Mouse (Mus musculus) heart, postnatal 10 days (tissue): ENCODE measurements around the gene Clec1b. TPM values are rescaled to one million over a fixed set of nuclear protein-coding genes. Genes with fewer than 3 reads are reported as not detected.
A peak's percentile ranks its signal among the peaks of the same experiment; 100 is the strongest.

Source experiments
- DNase-seq, 2 experiments: peaks; one replicate each; pipeline ENCODE4 v3.0.0; 2021
- intact Hi-C: fragments of 180-260 bp; cut with DNase I; formaldehyde crosslinking; loops from one replicate; pipeline ENCODE4 v1.15.1; 2025
- total RNA-seq, 2 experiments: library from RNA; stranded (reverse); gene quantifications; 2 replicates each; pipeline ENCODE4 v1.2.3; 2021

Clec1b gene
- total RNA-seq, 2 experiments from 2014 or later, result 0.97 to 1.4 TPM

DNA sequence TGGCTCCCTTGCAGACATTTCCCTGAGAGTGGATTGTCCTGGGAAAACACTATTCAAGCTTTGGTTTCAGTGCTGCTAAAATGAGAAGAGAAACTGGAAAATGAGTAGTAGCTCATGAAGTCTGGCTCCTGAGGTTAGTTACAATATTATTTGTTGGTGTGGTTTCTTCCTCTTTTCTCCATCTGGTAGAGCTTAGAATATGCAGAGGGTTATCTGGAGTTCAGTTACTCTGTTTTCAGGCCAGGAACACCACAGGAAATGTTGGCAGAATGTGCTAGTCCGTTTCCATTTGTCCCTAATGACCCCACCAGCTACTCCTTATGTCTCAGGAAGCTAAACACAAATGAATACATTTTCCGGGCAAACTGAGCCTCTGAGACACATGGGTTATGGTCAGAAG, 10.2 kb downstream of the Clec1b start:
- intact Hi-C loops, result no loop called here
- DNase-seq, result peak; percentile 32 to 35

DNA sequence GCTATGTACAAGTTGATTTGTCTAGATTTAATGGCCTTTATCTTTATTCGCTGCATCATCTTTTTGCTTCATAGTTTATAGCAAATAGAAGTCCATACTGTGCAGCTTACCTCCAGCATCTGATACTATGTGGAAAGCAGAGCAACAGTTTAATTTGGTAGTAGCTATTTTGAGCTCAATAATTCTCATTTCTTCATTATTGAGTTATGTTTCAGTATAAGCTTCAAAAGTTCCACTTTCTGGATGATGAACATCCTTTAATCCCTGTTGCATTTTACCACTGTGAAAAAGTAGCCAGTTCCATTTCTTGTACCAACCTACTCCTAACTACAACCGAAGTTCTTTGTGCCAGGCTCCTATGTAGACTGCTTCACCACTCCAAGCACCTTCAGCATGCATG, 11.5 kb downstream of the Clec1b start, which contains the start of gene Clec9a:
Gene Clec9a, plus strand, starts transcription at position 301 of the 400 bp plus-strand sequence.
- DNase-seq, result no peak
- intact Hi-C loops, result no loop called here

DNA sequence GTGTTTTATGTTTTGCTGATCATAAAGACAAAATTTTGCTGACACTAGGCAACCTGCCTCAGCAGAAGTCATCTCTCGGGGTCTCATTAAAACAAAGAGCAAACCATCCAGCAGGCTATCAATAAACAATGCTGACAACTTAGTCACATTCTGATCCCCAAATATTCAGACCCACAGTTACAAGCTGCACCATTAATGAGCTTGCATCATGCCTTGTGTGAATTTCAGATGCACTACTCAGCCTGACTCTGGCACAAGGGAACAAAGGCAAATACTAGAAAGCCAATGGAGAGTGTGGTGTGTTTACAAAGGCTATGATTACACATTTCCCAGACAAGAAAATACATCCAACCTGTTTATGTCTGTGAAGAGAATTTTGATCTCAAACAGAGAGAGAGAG, 17.1 kb downstream of the Clec1b start:
- intact Hi-C loops, result no loop called here
- no peak for DNase-seq

DNA sequence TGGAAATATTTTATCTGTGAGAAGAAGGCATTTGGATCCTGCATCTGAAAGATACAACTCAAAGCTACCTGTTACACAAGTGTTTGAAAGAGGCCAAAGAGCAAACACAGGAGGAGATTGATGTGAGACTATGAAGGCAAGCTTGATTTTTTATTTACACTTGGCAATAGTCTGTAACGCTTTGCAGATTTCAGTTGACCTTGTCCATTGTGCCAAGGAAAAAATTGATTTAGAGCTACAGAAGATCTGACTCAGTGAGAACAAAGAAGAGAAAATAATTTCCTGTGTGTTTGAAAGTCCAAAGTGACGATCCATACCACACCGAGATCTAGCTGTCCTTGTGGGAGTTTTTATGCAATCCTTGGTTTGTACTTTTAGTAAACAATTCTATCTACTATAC, 25.2 kb downstream of the Clec1b start:
- DNase-seq, result no peak
- intact Hi-C loops, result no loop called here

DNA sequence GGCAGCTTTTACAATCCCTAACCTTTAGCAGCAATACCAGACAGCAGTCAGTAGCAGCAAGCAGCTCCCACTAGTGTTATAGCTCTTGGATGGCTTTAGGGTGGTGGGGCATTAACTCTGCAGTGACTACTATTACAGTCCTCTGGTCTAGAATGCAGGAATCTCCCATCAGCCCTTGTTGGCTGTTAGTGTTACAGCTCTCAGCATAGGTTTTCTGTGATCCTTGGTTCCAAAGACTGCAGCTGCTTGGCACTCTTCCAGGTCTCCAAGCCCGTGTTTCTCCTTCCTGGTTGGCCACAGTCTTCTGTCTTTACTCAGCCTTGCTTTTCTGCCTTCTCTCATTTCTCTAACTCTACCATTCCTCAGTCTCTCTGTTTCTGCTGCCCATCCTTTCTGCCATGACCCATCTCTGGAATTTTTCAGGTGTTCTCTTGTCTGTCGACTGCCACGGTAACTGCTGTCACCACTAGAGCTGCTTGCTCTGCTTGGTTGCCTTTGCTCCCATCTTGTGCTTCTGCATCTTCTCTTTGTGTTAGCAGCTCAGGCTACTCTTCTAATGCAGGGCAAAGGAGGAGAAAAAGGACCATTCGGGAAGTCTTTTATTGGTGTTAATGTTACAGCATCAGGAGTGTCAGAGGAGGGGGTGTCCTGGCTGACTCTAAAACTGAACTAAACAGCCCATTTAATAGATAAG, 26.1 kb downstream of the Clec1b start:
- intact Hi-C loops, result no loop called here
- peak; percentile 32 to 52 for DNase-seq

DNA sequence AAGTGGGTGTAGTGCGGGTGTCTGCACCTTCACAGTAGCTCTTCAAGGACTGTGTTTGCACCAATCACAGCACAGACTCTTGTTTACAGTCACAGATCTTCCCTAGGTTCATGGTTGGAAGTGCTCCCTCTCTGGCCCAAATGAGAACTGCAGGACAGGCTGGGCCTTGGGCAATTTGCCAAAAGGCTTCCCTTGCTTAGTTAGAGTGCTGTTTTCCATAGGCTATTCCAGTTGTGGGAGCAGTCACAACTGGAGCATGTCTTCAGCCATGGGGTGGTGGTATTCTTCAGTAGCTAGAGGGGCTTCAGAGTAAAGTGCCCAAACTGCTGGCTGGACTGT, 26.6 kb downstream of the Clec1b start:
- intact Hi-C loops, result no loop called here
- peak; percentile 88 to 92 for DNase-seq

DNA sequence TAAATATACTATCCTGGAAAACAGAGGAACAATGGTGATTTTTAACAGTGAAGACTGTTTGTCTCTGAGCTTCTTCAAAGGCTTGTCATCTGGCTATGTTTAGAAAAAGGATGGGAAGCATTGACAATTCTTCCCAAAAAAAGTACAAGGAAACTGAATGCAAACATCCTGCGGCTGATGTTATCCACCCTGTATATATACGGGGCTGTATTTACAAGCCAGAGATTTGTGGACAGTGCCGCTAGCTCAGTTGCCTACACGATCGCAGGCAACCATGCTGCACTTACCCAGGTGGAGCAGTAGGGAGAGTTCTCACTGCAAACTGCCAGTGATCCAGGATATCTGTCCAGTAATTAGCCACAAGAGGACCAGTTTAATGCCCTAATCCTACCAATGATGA, 28.1 kb downstream of the Clec1b start:
- DNase-seq, result no peak

DNA sequence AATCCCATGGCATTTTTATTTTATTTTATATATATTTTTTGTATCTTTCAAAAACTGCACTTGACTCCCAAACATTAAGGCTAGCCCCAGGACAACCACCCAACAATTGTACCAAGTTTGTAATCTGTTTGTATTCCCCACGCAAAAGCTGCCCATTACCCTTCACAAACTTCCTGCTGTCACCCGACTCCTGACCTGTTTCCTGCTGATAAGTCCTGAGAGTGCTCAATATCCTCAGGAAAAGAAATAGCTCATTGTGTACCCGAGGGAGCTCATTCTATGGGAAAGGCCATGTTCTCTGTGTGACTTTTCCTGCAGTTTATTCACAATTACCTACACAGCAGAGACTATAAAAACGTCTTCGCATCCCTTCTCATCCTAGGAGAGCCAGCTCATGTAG, 28.7 kb downstream of the Clec1b start:
- intact Hi-C loops, result loop anchor here (2.0 kb wide), 1 partner anchor 23 kb away; no protein-coding TSS in a partner anchor
- DNase-seq, result peak; percentile 50 to 63

More for the DNA sequence above, 28.1 kb downstream of the Clec1b start:
- intact Hi-C loops, result no loop called here

DNA sequence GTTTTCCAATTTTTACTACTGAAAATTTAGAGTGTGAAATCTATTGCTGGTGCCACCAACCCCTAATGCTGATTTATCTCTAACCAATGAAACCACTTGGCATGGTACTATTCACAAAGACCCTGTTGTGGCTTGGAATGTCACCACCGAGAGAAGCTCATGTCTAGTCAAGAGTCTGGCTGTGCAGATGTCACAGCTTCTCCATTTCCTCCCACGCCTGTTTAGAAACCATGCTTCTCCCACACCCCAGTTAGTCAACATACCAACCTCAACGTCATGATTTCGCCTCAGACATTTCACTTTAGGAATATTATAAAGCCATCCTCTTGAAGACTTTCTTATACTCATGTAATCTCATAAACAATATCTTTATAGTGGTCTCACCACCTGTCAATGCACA, 30.2 kb downstream of the Clec1b start:
- intact Hi-C loops, result loop anchor here (2.0 kb wide), 1 partner anchor 22 kb away; no protein-coding TSS in a partner anchor
- DNase-seq, result no peak

DNA sequence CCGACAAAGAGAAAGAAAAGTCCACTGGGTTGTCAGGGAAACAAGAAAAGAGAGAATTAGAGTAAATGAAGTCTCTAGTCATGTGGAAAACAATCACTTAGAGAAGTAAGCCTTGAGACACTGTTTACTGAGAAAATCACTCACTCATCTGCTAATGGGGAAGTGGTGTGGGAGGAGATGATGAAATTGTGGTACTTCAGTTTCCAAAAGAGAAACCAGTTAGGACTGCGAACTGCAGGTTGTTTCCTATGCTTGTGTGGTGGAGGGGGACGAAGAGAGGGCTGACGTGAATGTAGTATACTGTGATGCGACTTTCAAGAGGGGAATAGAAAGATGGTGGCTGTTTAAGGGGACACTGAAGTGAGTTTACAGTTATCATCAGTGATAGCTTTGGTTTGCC, 37.1 kb downstream of the Clec1b start:
- no peak for DNase-seq
- intact Hi-C loops, result no loop called here

DNA sequence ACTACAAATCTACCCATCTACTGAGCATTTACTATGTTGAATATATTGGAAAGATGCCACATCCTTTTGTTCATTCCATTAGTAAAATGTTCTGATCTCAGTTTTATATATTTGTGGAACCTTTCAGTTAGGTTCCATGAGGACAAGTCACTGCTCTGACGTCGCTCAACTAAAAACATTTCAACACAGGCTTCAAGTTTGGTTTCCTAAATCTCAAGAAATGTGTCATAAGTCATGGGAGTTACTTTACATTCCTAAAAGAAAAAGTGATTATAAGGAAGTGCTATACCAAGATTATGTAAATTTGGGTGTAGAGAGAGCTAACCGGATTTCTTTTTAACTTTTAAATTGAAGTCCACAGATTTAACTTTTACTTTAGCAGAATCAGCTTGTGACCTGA, 38.9 kb downstream of the Clec1b start:
- intact Hi-C loops, result no loop called here
- DNase-seq, result no peak

DNA sequence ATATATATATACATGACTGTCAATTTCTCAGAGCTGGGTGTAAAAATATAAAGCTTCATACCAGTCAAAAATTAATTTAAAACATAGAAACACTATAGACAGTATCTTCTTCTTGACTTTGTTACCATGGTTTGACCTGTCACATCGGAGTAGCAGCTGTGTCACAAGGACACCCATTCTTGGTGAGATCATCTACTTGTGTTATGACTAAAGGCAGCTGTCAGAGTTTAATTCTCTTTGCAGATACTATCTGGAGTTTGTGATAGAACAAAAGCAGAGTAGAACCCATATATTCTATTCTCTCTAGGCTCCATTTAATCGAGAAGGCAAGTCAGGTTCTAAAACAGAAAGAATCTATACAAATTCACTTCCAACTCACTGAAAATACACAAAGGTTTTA, 40.9 kb downstream of the Clec1b start:
- DNase-seq, result no peak
- intact Hi-C loops, result no loop called here

DNA sequence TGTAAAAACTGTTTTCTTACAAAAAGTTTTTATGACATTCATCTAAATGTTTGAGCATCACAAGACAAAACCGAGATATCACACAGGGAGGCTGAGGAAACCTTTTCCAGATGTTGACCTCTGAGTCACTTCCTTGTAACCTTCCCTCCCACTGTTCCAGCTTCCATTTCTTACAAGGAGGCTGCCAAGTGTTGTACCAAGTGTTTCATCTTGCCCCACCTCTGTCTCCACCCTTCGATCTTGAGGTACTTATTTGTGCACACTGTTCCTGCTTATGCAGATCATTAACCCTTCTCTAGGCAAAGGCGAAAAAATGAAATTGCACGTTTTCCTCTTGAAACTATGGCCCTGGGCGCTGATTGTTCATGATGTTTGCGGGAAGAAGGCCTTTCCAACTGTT, 52.6 kb downstream of the Clec1b start:
- peak in 1 of 2 experiments; percentile 25 for DNase-seq
- intact Hi-C loops, result loop anchor here (2.0 kb wide), 1 partner anchor 23 kb away; no protein-coding TSS in a partner anchor

DNA sequence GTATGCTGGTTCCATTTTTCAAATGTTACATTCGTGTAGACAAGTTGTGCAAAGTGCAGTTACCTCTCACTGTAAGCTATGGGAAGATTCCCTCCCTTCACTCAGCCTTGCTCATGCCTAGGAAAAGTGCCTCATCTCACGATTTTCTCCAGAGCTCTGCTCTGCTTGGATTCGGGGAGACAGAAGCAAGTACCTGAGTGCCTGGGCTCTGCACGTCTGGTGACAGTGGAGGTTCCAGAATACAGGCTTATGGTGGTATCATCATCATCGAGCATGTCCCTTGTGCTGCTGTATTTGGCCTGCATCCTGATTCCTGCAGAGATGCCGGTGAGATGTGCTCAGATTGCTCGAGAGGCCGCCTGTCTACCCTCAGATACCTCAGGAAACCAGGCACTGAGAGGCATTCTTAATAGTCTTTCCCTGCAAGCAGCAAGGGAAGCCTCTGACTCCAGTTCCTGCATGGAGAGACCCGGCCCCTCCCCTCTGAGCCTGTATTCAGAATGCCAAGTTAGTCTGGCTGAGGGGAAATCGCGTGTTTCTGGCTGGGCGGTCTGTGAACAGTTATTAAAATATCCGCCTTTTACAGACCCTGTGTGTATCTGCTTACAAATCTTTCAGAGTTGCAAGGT, 54.4 kb downstream of the Clec1b start, which contains the start of gene Clec1a:
Gene Clec1a, minus strand, starts transcription at position 590 of the 629 bp plus-strand sequence.
- peak; percentile 43 to 47 for DNase-seq
- intact Hi-C loops, result no loop called here

Other genes starting within 250 kb of the Clec1b start
- gene Clec2d, start 216.7 kb upstream of the Clec1b start, total RNA-seq, result 10 to 100 TPM; 28.8 to 38.7 TPM
- under 1 TPM in 1 of 2 experiments, not detected in 1; 0.67 TPM for gene Cd69, start 121.9 kb upstream of the Clec1b start, total RNA-seq
- not detected for gene 4922502D21Rik, start 65.5 kb upstream of the Clec1b start, total RNA-seq
- gene Clec12a, start 54.6 kb upstream of the Clec1b start, total RNA-seq, result under 1 TPM; 0.19 to 0.74 TPM
- gene Clec12b, start 11.4 kb upstream of the Clec1b start, total RNA-seq, result not detected
- under 1 TPM; 0.19 to 0.47 TPM for gene Clec9a, start 11.6 kb downstream of the Clec1b start, total RNA-seq
- 10 to 100 TPM; 16.3 to 16.7 TPM for gene Clec1a, start 54.7 kb downstream of the Clec1b start, total RNA-seq
- gene Olr1, start 109.9 kb downstream of the Clec1b start, total RNA-seq, result under 1 TPM; 0.07 to 0.17 TPM
- gene Tmem52b, start 115.3 kb downstream of the Clec1b start, total RNA-seq, result not detected
- 10 to 100 TPM; 62.1 to 72.6 TPM for gene Gabarapl1, start 135.9 kb downstream of the Clec1b start, total RNA-seq
- not detected for gene Klre1, start 180.6 kb downstream of the Clec1b start, total RNA-seq
- gene Klrd1, start 194.5 kb downstream of the Clec1b start, total RNA-seq, result not detected
- gene Klrk1, start 226.6 kb downstream of the Clec1b start, total RNA-seq, result not detected
- gene Klrc3, start 246.0 kb downstream of the Clec1b start, total RNA-seq, result not detected